In genomic region chr2:35349184-35349583, GRCm38 (mm10) we compare ENCODE assay signal across 8 mouse cellular contexts. TPM values are rescaled to one million over a fixed set of nuclear protein-coding genes. Genes with fewer than 3 reads are reported as not detected.
DNase-seq lines count a peak whose midpoint lies in the region; ATAC-seq and TF ChIP-seq lines count a peak whose summit lies in the region.

No protein-coding gene starts in this region.

- no peak overlapping the region for H3K4me3 ChIP-seq in forebrain, embryonic 14.5 days (ENCODE audit: low read depth, low read length)
- H3K4me3 ChIP-seq in forebrain, embryonic 13.5 days = no peak overlapping the region
- H3K4me3 ChIP-seq in lung, embryonic 14.5 days (ENCODE audit: low read depth, low read length) = no peak overlapping the region
- H3K4me3 ChIP-seq in intestine, postnatal 0 days (ENCODE audit: low read depth, low read length) = no peak overlapping the region
- H3K4me3 ChIP-seq in stomach, embryonic 15.5 days (replicated peaks) = no peak overlapping the region

- no peaks in the 10 kb centered on the region for H3K36me3 ChIP-seq in forebrain, embryonic 14.5 days (ENCODE audit: control insufficient read depth, insufficient read depth, low read length)
- H3K36me3 ChIP-seq in forebrain, embryonic 13.5 days (ENCODE audit: poor library complexity, severe bottlenecking) = no peaks in the 10 kb centered on the region
- no peaks in the 10 kb centered on the region for H3K36me3 ChIP-seq in lung, embryonic 14.5 days (ENCODE audit: insufficient read depth)
- no peaks in the 10 kb centered on the region for H3K36me3 ChIP-seq in intestine, postnatal 0 days (ENCODE audit: control insufficient read depth, insufficient read depth)
- no peaks in the 10 kb centered on the region for H3K36me3 ChIP-seq in stomach, embryonic 15.5 days

- no peaks in the 10 kb centered on the region for H3K27me3 ChIP-seq in forebrain, embryonic 14.5 days (replicated peaks; ENCODE audit: control insufficient read depth, insufficient read depth, low read length)
- no peaks in the 10 kb centered on the region for H3K27me3 ChIP-seq in forebrain, embryonic 13.5 days
- H3K27me3 ChIP-seq in lung, embryonic 14.5 days (ENCODE audit: insufficient read depth, low read length) = no peaks in the 10 kb centered on the region
- no peaks in the 10 kb centered on the region for H3K27me3 ChIP-seq in intestine, postnatal 0 days (replicated peaks; ENCODE audit: control insufficient read depth, insufficient read depth, low read length)
- no peaks in the 10 kb centered on the region for H3K27me3 ChIP-seq in stomach, embryonic 15.5 days (replicated peaks)

- 57% methylated on average over 5 of the region's 5 CpGs for WGBS in forebrain, embryonic 14.5 days
- 74% methylated on average over 5 of the region's 5 CpGs for WGBS in forebrain, embryonic 13.5 days
- 47% methylated on average over 5 of the region's 5 CpGs for WGBS in lung, embryonic 14.5 days
- 42% methylated on average over 5 of the region's 5 CpGs for WGBS in intestine, postnatal 0 days
- WGBS in stomach, embryonic 15.5 days = 48% methylated on average over 5 of the region's 5 CpGs

- no peak for ATAC-seq in forebrain, embryonic 14.5 days
- no peak for ATAC-seq in forebrain, embryonic 13.5 days
- ATAC-seq in lung, embryonic 14.5 days (ENCODE audit: insufficient read depth) = peak; percentile 47; the same call in 1 of the 2 replicates
- ATAC-seq in intestine, postnatal 0 days = 0 out of 2 replicates have a peak, but pooled peaks have one; percentile 22
- ATAC-seq in stomach, embryonic 15.5 days (ENCODE audit: insufficient read depth, low FRiP score, low read depth) = 0 out of 2 replicates have a peak, but pooled peaks have one; percentile 47

- H3K27ac ChIP-seq in forebrain, embryonic 14.5 days (ENCODE audit: low read depth, low read length) = no peak overlapping the region
- no peak overlapping the region for H3K27ac ChIP-seq in forebrain, embryonic 13.5 days
- no peak overlapping the region for H3K27ac ChIP-seq in lung, embryonic 14.5 days (ENCODE audit: low read depth)
- no peak overlapping the region for H3K27ac ChIP-seq in intestine, postnatal 0 days (ENCODE audit: low read depth, low read length)
- H3K27ac ChIP-seq in stomach, embryonic 15.5 days = no peak overlapping the region

- no peak overlapping the region for H3K9ac ChIP-seq in forebrain, embryonic 14.5 days (ENCODE audit: low read length)
- H3K9ac ChIP-seq in forebrain, embryonic 13.5 days = no peak overlapping the region
- H3K9ac ChIP-seq in lung, embryonic 14.5 days = no peak overlapping the region
- H3K9ac ChIP-seq in intestine, postnatal 0 days (ENCODE audit: low read depth, low read length) = no peak overlapping the region
- no peak overlapping the region for H3K9ac ChIP-seq in stomach, embryonic 15.5 days

- no peaks in the 10 kb centered on the region for H3K4me1 ChIP-seq in forebrain, embryonic 14.5 days (ENCODE audit: control insufficient read depth, insufficient read depth, low read length)
- H3K4me1 ChIP-seq in forebrain, embryonic 13.5 days = no peaks in the 10 kb centered on the region
- H3K4me1 ChIP-seq in lung, embryonic 14.5 days (ENCODE audit: insufficient read depth) = no peaks in the 10 kb centered on the region
- no peaks in the 10 kb centered on the region for H3K4me1 ChIP-seq in intestine, postnatal 0 days (replicated peaks; ENCODE audit: control insufficient read depth, insufficient read depth, low read length)
- no peaks in the 10 kb centered on the region for H3K4me1 ChIP-seq in stomach, embryonic 15.5 days

- H3K4me2 ChIP-seq in forebrain, embryonic 14.5 days (ENCODE audit: low read length) = no peak overlapping the region
- no peak overlapping the region for H3K4me2 ChIP-seq in forebrain, embryonic 13.5 days
- H3K4me2 ChIP-seq in lung, embryonic 14.5 days = no peak overlapping the region
- H3K4me2 ChIP-seq in intestine, postnatal 0 days (replicated peaks; ENCODE audit: low read depth) = no peak overlapping the region
- no peak overlapping the region for H3K4me2 ChIP-seq in stomach, embryonic 15.5 days

- no peaks in the 10 kb centered on the region for H3K9me3 ChIP-seq in forebrain, embryonic 14.5 days (replicated peaks; ENCODE audit: control insufficient read depth, low read length)
- H3K9me3 ChIP-seq in forebrain, embryonic 13.5 days (replicated peaks) = no peaks in the 10 kb centered on the region
- H3K9me3 ChIP-seq in lung, embryonic 14.5 days (ENCODE audit: low read depth, low read length) = no peaks in the 10 kb centered on the region
- H3K9me3 ChIP-seq in intestine, postnatal 0 days (ENCODE audit: control insufficient read depth) = no peaks in the 10 kb centered on the region
- no peaks in the 10 kb centered on the region for H3K9me3 ChIP-seq in stomach, embryonic 15.5 days

- TF ChIP-seq CTCF in lung, embryonic 14.5 days (IDR thresholded peaks at IDR 0.05; ENCODE audit: low read depth) = peak; percentile 76
- peak; percentile 87 for TF ChIP-seq CTCF in intestine, postnatal 0 days (IDR thresholded peaks at IDR 0.05; ENCODE audit: low read depth)

- DNase-seq in forebrain, embryonic 14.5 days (ENCODE audit: low spot score) = peak; percentile 64
- DNase-seq in lung, embryonic 14.5 days = peak; percentile 82
- DNase-seq in lung, postnatal 14 days = no peak
- DNase-seq in spleen, adult 18-20 months = no peak
- no peak for DNase-seq in ovary, postnatal 10 days (ENCODE audit: low spot score)

RNA-seq across cellular contexts. Expression of gene Stom, which starts 12.4 kb away (rescaled TPM):
- 11.0 and 12.4 TPM in 2 replicates for polyA plus RNA-seq in forebrain, embryonic 14.5 days (2014; fragmentation: Nextera tagmentation; extraction: Ambion mirVana)
- polyA plus RNA-seq in forebrain, embryonic 13.5 days (2015; fragmentation: Nextera tagmentation; extraction: Ambion mirVana) = 8.0 and 9.4 TPM in 2 replicates
- polyA plus RNA-seq in lung, embryonic 14.5 days (2014; fragmentation: Nextera tagmentation; extraction: Ambion mirVana) = 30.6 and 33.3 TPM in 2 replicates
- 39.9 and 45.6 TPM in 2 replicates for polyA plus RNA-seq in intestine, postnatal 0 days (2015; fragmentation: Nextera tagmentation; extraction: Ambion mirVana)
- 67.2 and 74.4 TPM in 2 replicates for polyA plus RNA-seq in stomach, embryonic 15.5 days (2015; fragmentation: Nextera tagmentation; extraction: Ambion mirVana)

RNA-seq across cellular contexts. Expression of gene 4930568D16Rik, which starts 18.3 kb away (rescaled TPM):
- not detected in 2 replicates for polyA plus RNA-seq in forebrain, embryonic 14.5 days (2014; fragmentation: Nextera tagmentation; extraction: Ambion mirVana)
- not detected in 2 replicates for polyA plus RNA-seq in forebrain, embryonic 13.5 days (2015; fragmentation: Nextera tagmentation; extraction: Ambion mirVana)
- not detected in 2 replicates for polyA plus RNA-seq in lung, embryonic 14.5 days (2014; fragmentation: Nextera tagmentation; extraction: Ambion mirVana)
- not detected in 2 replicates for polyA plus RNA-seq in intestine, postnatal 0 days (2015; fragmentation: Nextera tagmentation; extraction: Ambion mirVana)
- polyA plus RNA-seq in stomach, embryonic 15.5 days (2015; fragmentation: Nextera tagmentation; extraction: Ambion mirVana) = not detected in 2 replicates

RNA-seq across cellular contexts. Expression of gene 4930402F06Rik, which starts 47.8 kb away (rescaled TPM):
- polyA plus RNA-seq in forebrain, embryonic 14.5 days (2014; fragmentation: Nextera tagmentation; extraction: Ambion mirVana) = not detected in 2 replicates
- not detected in 2 replicates for polyA plus RNA-seq in forebrain, embryonic 13.5 days (2015; fragmentation: Nextera tagmentation; extraction: Ambion mirVana)
- polyA plus RNA-seq in lung, embryonic 14.5 days (2014; fragmentation: Nextera tagmentation; extraction: Ambion mirVana) = not detected in 2 replicates
- not detected in 2 replicates for polyA plus RNA-seq in intestine, postnatal 0 days (2015; fragmentation: Nextera tagmentation; extraction: Ambion mirVana)
- not detected in 2 replicates for polyA plus RNA-seq in stomach, embryonic 15.5 days (2015; fragmentation: Nextera tagmentation; extraction: Ambion mirVana)

Comparison
In these comparisons a context has a peak if more than half of its experiments do, and no peak if none do; other contexts are left out.
1. DNase-seq: peak in forebrain, embryonic 14.5 days (single experiment) and lung, embryonic 14.5 days (single experiment); none in lung, postnatal 14 days (single experiment), spleen, adult 18-20 months (0 of 2) and ovary, postnatal 10 days (single experiment).
2. ATAC-seq: peak in lung, embryonic 14.5 days (single experiment), intestine, postnatal 0 days (single experiment) and stomach, embryonic 15.5 days (single experiment); none in forebrain, embryonic 14.5 days (single experiment) and forebrain, embryonic 13.5 days (single experiment).